Mouse (Mus musculus) neural tube, embryonic 12.5 days (tissue): ENCODE data around the gene Slc4a1. TPM values are rescaled to one million over a fixed set of nuclear protein-coding genes. Genes with fewer than 3 reads are reported as not detected.
A peak's percentile ranks its signal among the peaks of the same experiment; 100 is the strongest.
"Not testable (repeated sequence)": the region's sequence is repeated elsewhere in the genome, so short reads cannot be mapped to it uniquely, and the experiment has no call there.

Source experiments
- ATAC-seq: fragments of 200-750 bp; cut with Nextera tagmentation; 2 replicates; pipeline ENCODE4 v1.8.0; 2017; ENCODE audit warnings: low read depth, mild to moderate bottlenecking, moderate TSS enrichment, moderate library complexity; ENCODE audit not compliant: low FRiP score
- H3K27ac ChIP-seq: fragments of 300-500 bp; sonication (generic); 2 replicates; pipeline ENCODE4 v1.5.1; 2016
- H3K27me3 ChIP-seq: fragments of 300-500 bp; sonication (generic); replicated peaks from 2 replicates; pipeline ENCODE4 v1.6.1; 2016; ENCODE audit warnings: mild to moderate bottlenecking
- H3K36me3 ChIP-seq: fragments of 300-500 bp; sonication (generic); 2 replicates; pipeline ENCODE4 v1.6.1; 2016; ENCODE audit warnings: mild to moderate bottlenecking
- H3K4me1 ChIP-seq: fragments of 300-500 bp; sonication (generic); 2 replicates; pipeline ENCODE4 v1.6.1; 2016
- H3K4me2 ChIP-seq: fragments of 300-500 bp; sonication (generic); replicated peaks from 2 replicates; pipeline ENCODE4 v1.6.1; 2016; ENCODE audit warnings: mild to moderate bottlenecking
- H3K4me3 ChIP-seq: fragments of 300-500 bp; sonication (generic); 2 replicates; pipeline ENCODE4 v1.5.1; 2016
- H3K9ac ChIP-seq: fragments of 300-500 bp; sonication (generic); 2 replicates; pipeline ENCODE4 v1.6.1; 2016; ENCODE audit warnings: mild to moderate bottlenecking
- H3K9me3 ChIP-seq: fragments of 300-500 bp; sonication (generic); 2 replicates; pipeline ENCODE4 v1.6.1; 2016; ENCODE audit warnings: mild to moderate bottlenecking
- WGBS: fragments of 180-500 bp; shearing (Covaris S2); methylation state at CpG from one replicate; pipeline ENCODE4 v1.1.7; 2016; 5-methylcytosine and 5-hydroxymethylcytosine counted together
- polyA plus RNA-seq: library from polyadenylated mRNA; unstranded; fragments of >200 nt; fragmentation: Nextera tagmentation; extraction: Ambion mirVana; gene quantifications from 2 replicates; pipeline ENCODE4 v1.2.1, GENCODE M21; 2016

Slc4a1 gene
- polyA plus RNA-seq, 1 experiment from 2014 or later: 23.6 TPM

DNA sequence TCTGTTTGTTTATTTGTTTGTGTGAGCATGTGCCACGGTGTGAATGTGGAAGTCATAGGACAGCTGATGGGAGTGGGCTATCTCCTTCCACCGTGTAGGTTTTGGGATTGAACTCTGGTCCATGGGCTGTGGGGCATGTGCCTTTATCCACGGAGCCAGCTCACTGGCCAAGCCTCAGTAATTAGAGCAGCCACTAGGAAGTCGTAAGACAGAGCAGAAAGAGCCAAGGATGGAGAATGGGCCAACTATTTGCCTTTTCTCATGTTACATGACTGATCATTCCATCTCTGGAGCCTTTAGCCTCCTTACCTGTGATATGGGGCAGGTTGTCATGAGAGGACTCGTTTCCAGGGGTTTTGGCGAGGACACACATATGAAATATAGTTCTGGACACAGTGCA lies 30.3 kb upstream of the Slc4a1 start:
- Histone ChIP-seq H3K4me1 (peaks cover 78% of the 10 kb centered on the region), H3K4me2 (peak overlapping the region; percentile 80), H3K9me3 (no peaks in the 10 kb centered on the region), H3K4me3 (peak overlapping the region; percentile 66; the same call in 1 of the 2 replicates), H3K27me3 (peaks cover 33% of the 10 kb centered on the region), H3K27ac (0 out of 2 replicates have a peak overlapping the region, but pooled peaks have one; percentile 79), H3K36me3 (peaks cover 24% of the 10 kb centered on the region), H3K9ac (peak overlapping the region; percentile 80; the same call in 1 of the 2 replicates)
- no peak for ATAC-seq
- 64% methylated on average over 6 of the region's 6 CpGs for WGBS

DNA sequence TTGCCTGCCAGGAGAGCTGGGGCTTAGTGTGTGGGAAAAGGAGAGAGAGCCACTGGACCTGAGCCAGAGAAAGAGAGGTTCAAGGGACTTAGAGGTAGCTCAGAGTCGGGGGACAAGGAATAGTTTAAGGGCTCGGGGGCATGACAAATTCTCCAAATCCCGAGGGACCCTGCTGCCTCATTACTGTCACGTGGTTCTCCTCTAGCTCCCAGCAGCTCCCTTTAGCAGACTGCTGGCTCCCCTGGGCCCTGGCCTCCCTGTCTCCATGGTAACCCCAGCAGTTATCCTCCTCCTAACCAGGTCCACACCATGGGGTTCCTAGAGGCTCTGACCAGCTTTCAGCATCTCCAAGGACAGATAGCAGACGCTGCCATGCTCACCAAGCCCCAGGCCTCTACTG lies 29.2 kb upstream of the Slc4a1 start:
- ATAC-seq: 0 out of 2 replicates have a peak, but pooled peaks have one; percentile 42
- peaks cover 75% of the 10 kb centered on the region for H3K4me1 ChIP-seq
- peak overlapping the region; percentile 66 for H3K4me3 ChIP-seq
- H3K27me3 ChIP-seq: peaks cover 25% of the 10 kb centered on the region
- no peaks in the 10 kb centered on the region for H3K9me3 ChIP-seq
- 1% methylated on average over 5 of the region's 5 CpGs for WGBS
- peak overlapping the region; percentile 80 for H3K4me2 ChIP-seq
- peak overlapping the region; percentile 79 for H3K27ac ChIP-seq
- H3K9ac ChIP-seq: peak overlapping the region; percentile 80
- peaks cover 15% of the 10 kb centered on the region for H3K36me3 ChIP-seq

DNA sequence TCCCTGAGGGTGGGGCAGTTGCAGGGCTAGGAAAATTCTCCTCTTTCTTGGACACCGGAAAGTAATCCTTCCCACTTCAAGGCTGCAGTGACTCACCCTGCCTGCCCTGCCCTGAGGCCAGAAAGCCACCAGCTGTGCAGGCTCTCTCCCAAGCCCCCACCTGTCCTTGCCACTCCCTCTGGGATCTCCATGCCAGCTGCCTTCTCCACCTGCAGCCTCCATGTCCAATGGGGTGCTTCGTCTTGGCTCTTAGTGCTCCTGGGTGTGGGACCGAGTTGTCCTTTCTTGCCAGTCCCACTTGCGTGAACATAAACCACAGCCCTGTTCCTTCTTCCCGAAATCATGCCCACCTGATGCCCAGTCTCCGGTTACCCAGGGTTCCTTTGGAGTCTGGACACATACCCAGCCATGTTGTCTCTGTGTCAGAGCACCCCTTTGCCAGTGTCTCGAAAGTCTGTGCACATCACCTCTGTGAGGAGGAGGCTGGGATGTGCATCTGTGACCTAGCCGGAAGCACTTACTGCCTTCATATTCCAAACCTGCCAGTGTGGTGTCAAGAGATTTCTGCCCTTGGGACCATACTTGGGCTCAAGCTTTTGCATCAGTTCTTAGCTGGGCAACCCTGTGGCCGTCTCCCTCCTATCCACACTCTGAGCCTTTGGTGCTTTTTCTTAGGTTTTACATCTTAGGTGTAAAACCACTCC lies 28.6 kb upstream of the Slc4a1 start:
- H3K4me3 ChIP-seq: peak overlapping the region; percentile 66
- H3K27ac ChIP-seq: peak overlapping the region; percentile 79; the same call in 1 of the 2 replicates
- H3K27me3 ChIP-seq: peaks cover 18% of the 10 kb centered on the region
- H3K9me3 ChIP-seq: no peaks in the 10 kb centered on the region
- ATAC-seq: no peak
- H3K36me3 ChIP-seq: peaks cover 8% of the 10 kb centered on the region
- H3K4me1 ChIP-seq: peaks cover 68% of the 10 kb centered on the region
- peak overlapping the region; percentile 80 for H3K4me2 ChIP-seq
- whole genome bisulfite sequencing: 75% methylated on average over 9 of the region's 9 CpGs
- peak overlapping the region; percentile 80 for H3K9ac ChIP-seq

DNA sequence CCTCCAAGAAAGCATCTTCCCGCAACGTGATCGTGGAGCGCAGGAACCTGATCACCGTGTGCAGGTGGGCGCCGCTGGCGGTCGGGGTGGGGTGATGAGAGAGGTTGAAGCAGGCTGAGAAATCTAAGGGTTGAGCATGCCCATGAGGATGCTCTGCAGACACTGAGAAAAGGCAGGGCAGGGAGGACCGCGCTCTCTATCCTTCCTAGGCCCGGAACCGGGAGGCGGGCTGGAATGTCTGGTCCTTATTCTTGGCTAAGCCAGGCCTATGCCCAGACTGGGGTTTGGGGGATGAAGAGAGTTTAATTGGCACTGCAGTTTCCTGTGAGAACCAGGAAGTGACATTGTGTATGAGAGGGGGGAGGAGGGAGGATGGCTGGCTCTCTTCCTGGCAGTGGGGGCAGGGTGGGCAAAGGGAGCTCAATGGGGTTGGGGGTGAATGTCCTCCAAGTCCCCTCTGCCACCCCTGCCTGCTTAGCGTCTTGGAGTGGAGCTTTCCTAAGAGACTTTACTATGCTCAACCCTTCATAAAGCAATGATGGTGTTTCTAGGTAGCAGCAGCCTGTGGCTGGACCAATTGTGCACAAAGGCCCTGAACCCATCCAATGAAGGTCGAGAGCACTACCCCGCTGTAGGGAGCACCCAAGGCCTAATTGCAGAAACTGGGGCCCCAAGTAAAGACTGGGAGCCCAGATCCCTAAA lies 27.9 kb upstream of the Slc4a1 start:
- Histone ChIP-seq H3K27ac (peak overlapping the region; percentile 79), H3K4me1 (peaks cover 61% of the 10 kb centered on the region), H3K4me3 (peak overlapping the region; percentile 66), H3K36me3 (peaks cover under 1% of the 10 kb centered on the region; the same call in 1 of the 2 replicates), H3K4me2 (peak overlapping the region; percentile 80), H3K9ac (peak overlapping the region; percentile 80), H3K9me3 (no peaks in the 10 kb centered on the region), H3K27me3 (peaks cover 11% of the 10 kb centered on the region)
- ATAC-seq: peak; percentile 37
- 8% methylated on average over 17 of the region's 17 CpGs for WGBS

DNA sequence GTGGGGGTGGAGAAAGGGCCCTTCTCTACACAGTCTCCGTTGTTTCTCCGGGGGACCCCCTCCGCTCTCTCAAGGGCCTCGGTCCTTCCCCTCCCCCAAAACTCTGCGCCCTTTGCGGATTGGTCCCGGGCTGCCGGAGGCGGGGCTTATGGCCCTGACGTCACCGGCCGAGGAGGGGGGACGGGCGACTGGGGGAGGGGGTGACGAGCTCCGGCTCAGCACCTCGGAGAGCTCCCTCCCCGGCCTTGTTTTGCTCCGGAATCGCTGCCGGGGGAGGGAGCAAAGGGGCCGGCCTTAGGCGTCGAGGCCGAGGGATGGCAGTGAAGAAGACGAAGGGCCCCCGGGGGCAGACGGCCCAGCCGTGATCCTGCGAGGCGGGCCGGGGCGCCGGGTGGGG lies 27.2 kb upstream of the Slc4a1 start, which contains the start of gene Rundc3a:
Rundc3a (plus strand) TSS at position 166 of the 397 bp plus-strand sequence.
- peak within 1 kb of the TSS; percentile 80 for H3K4me2 ChIP-seq
- H3K4me3 ChIP-seq: peak within 1 kb of the TSS; percentile 66
- no peaks in the 10 kb centered on the region for H3K9me3 ChIP-seq
- H3K9ac ChIP-seq: peak within 1 kb of the TSS; percentile 80
- H3K27me3 ChIP-seq: peaks cover 7% of the 10 kb centered on the region
- peaks cover 56% of the 10 kb centered on the region for H3K4me1 ChIP-seq
- WGBS: under 1% methylated on average over 34 of the region's 34 CpGs
- peak within 1 kb of the TSS; percentile 79 for H3K27ac ChIP-seq
- no peaks in the 10 kb centered on the region; the same call in 1 of the 2 replicates for H3K36me3 ChIP-seq
- ATAC-seq: peak; percentile 88

DNA sequence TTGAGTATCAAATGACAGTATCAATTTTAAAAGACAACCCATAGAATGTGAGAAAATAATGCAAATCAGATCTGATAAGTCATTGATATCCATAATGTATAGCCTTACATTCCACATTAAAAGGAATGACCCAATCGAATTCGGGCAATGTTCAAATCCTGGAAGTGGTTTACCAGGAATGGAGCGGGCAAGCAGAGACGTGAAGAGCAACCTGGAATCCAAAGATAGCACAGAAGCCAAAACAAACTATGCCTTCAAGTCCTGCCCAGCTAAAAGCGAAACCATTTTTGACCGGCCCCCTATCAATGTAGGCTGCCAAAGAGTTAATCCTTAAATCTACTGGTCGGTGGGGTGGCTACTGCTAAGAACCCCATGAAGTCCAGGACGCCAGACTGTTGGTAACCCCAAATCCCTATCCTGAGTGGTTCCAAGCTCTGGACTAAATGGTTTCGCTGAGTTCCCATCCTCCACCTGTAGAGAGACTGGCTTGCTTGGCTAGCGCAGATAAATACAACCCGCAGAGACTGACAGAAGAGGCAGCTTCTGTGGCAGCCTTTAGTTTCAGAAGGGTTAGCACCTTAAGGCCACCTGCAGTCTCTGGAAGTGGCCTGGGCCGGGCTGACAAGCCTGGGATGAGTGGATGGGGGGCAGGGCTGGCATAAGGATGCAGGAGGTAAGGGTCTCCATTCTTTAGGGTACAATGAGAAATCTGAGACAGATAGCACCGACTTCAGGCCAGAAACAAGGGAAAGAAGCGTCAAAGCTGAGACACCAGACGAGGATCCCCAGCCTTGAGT lies 26.6 kb upstream of the Slc4a1 start:
- peaks cover 50% of the 10 kb centered on the region for H3K4me1 ChIP-seq

DNA sequence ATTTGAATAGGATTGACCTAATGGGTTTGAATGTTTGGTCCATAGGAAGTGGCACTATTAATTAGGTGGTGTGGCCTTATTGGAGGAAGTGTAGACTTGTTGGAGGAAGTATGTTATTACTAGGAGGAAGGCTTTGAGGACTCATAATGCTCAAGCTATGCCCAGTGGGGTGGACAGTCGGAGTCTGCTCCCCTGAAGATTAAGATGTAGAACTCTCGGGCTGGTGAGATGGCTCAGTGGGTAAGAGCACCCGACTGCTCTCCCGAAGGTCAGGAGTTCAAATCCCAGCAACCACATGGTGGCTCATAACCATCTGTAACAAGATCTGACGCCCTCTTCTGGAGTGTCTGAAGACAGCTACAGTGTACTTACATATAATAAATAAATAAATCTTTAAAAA lies 23.4 kb upstream of the Slc4a1 start:
- H3K27me3 ChIP-seq, H3K27ac ChIP-seq, H3K4me2 ChIP-seq, H3K4me3 ChIP-seq, ATAC-seq, H3K9ac ChIP-seq, H3K36me3 ChIP-seq, H3K9me3 ChIP-seq: not testable (repeated sequence)
- peaks cover 18% of the 10 kb centered on the region for H3K4me1 ChIP-seq
- WGBS: 87% methylated on average over 4 of the region's 5 CpGs

More for the DNA sequence above, 26.6 kb upstream of the Slc4a1 start:
- peak overlapping the region; percentile 80 for H3K4me2 ChIP-seq
- peak overlapping the region; percentile 72 for H3K27ac ChIP-seq
- H3K36me3 ChIP-seq: no peaks in the 10 kb centered on the region
- WGBS: 21% methylated on average over 15 of the region's 15 CpGs
- peak overlapping the region; percentile 66 for H3K4me3 ChIP-seq
- H3K9me3 ChIP-seq: no peaks in the 10 kb centered on the region
- peak; percentile 56 for ATAC-seq
- H3K27me3 ChIP-seq: peaks cover under 1% of the 10 kb centered on the region; the same call in 1 of the 2 replicates
- peak overlapping the region; percentile 41 for H3K9ac ChIP-seq

DNA sequence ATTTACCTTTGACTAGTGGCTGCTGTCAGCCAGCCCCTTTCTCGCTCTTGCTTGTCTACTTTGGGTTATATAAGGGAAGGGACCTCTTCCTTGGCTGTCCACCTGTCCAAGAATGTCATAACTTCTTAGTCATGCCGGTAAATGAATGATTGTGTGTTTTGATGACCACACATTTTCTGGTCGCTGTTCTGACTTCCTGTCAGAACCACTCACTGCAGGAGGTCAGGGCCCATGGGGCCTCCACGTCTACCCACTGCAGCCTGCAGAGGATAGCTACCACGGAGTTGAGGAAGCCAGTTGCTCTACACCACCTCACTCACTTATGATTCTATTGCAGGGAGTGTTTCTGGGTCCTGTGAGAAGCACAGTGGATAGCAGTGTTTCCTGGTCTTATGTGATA lies 20.1 kb upstream of the Slc4a1 start:
- H3K36me3 ChIP-seq: no peaks in the 10 kb centered on the region

DNA sequence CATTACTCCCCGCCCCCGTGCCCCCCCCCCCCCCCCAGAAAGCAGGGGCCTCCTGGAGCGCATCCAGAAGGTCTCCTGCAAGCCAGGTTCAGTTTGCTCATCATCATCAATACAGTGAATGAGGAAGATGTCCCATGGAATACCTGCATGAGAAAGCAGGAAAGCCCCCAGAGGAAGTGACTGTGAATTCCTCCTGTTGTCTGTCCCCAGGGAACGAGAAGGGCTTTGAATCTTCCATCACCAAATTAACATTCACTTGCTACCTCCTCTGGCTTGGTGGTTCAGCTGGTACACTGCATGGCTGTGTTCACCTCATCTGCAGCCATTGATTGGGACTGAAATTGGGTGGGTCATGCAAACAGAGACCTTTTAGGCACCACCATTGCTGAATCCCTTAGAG lies 19.1 kb upstream of the Slc4a1 start:
- no peak overlapping the region for H3K9ac ChIP-seq
- no peaks in the 10 kb centered on the region for H3K27me3 ChIP-seq
- H3K4me2 ChIP-seq: no peak overlapping the region
- ATAC-seq: no peak
- no peak overlapping the region for H3K4me3 ChIP-seq
- no peaks in the 10 kb centered on the region for H3K36me3 ChIP-seq
- no peak overlapping the region for H3K27ac ChIP-seq
- H3K9me3 ChIP-seq: no peaks in the 10 kb centered on the region
- H3K4me1 ChIP-seq: no peaks in the 10 kb centered on the region
- WGBS: 63% methylated on average over 4 of the region's 4 CpGs

More for the DNA sequence above, 20.1 kb upstream of the Slc4a1 start:
- Histone ChIP-seq H3K4me3 (no peak overlapping the region), H3K27ac (no peak overlapping the region), H3K4me1 (no peaks in the 10 kb centered on the region), H3K4me2 (no peak overlapping the region), H3K9me3 (no peaks in the 10 kb centered on the region), H3K9ac (no peak overlapping the region), H3K27me3 (no peaks in the 10 kb centered on the region)
- ATAC-seq: no peak
- WGBS: 66% methylated on average over 5 of the region's 5 CpGs

DNA sequence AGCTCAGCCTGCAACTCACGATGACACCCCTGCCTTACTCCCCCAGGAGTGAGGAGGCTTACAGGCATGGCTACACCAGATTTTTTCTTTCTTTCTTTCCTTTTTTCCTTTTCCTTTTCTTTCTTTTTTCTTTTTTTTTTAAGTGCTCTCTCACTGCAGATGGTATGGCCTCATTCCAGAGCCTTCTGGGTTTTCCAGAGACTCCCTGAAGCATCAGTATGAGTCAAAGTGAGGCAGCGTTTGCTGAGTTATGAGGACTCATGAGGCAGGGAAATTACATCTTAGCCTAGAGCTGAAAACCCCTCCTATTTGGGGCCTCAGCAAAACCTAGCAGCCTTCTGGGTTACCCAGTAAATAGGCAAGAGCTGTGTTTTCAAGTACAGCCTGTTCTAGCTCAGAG lies 18.4 kb upstream of the Slc4a1 start:
- 78% methylated on average over 2 of the region's 2 CpGs for WGBS
- no peak overlapping the region for H3K9ac ChIP-seq
- no peak for ATAC-seq
- H3K4me3 ChIP-seq: no peak overlapping the region
- H3K27me3 ChIP-seq: no peaks in the 10 kb centered on the region
- no peak overlapping the region for H3K27ac ChIP-seq
- H3K4me2 ChIP-seq: no peak overlapping the region
- H3K4me1 ChIP-seq: no peaks in the 10 kb centered on the region
- no peaks in the 10 kb centered on the region for H3K36me3 ChIP-seq
- H3K9me3 ChIP-seq: no peaks in the 10 kb centered on the region

DNA sequence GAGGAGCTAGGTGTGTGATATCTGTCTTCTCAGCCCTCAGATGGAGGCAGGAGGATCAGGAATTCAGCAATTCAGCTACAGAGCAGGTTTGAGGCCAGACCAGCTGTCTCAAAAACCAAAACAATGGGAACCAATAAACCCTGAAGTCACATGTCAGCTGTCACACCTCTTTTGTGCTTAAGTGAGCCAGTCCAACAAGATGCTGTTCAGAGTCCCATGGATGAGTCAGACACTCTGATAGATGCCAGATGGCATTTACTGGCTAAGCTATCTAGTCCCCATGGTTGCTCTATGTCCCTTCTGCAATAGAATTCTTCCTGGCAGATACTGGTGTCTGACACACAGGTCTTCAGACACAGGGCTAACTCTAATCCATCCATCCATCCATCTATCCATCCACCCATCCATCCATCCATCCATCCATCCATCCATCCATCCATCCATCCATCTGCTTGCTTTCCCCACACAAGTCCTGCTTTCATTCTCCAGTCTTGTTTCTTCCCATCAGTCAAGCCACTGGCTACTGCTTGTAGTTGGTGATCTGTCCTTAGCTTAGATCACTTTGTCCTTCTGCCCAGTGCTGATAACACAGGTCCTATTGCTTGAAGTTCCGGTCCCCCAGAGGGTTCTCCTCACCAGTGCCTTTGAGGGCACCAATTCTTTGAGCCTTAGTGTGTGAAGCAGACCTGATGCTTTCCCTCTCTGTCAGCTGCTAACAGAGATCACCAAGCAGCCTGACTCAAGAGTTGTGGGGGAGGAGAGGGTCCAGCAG lies 17.5 kb upstream of the Slc4a1 start:
- H3K9me3 ChIP-seq: no peaks in the 10 kb centered on the region
- H3K36me3 ChIP-seq: no peaks in the 10 kb centered on the region
- H3K4me1 ChIP-seq: no peaks in the 10 kb centered on the region
- no peak overlapping the region for H3K27ac ChIP-seq
- ATAC-seq: no peak
- no peak overlapping the region for H3K4me3 ChIP-seq
- H3K4me2 ChIP-seq: no peak overlapping the region
- H3K27me3 ChIP-seq: no peaks in the 10 kb centered on the region
- 95% methylated on average over 1 of the region's 1 CpGs for WGBS
- no peak overlapping the region for H3K9ac ChIP-seq
